Mouse (Mus musculus): Measurements from ENCODE around the gene Schip1. TPM values are rescaled to one million over a fixed set of nuclear protein-coding genes. Genes with fewer than 3 reads are reported as not detected.

Schip1 gene
- polyA plus RNA-seq, 1 experiment, result 8.0 TPM

DNA sequence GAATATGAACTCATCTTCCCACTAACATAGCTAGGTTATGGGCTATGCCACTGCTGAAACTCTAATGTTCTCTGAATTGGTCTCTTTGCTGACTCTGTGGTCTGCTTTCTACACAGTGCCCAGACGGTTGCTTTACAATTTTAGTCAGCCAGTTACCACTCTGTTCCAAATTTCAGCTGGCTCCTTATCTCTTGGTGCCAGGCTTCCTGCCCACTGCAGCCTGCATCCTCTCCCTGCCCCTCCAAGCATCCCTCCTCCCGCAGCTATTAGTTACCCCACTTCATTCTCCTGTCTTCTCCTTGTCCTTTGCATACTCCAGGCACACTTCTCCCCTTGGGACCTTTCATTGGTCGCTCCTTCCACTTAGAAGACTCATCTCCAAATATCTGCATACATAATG is 96.2 kb downstream of the Schip1 start:
- H3K4me3 ChIP-seq (replicated peaks; ENCODE audit: control insufficient read depth, low read depth, low read length), result no peak overlapping the region
- TF ChIP-seq CTCF (IDR thresholded peaks at IDR 0.05; ENCODE audit: control insufficient read depth, insufficient read depth, low read length) (no peak), POLR2A (IDR thresholded peaks at IDR 0.05; ENCODE audit: borderline replicate concordance, control insufficient read depth, low read depth, low read length) (no peak)
- 8% methylated on average over 3 of the region's 3 CpGs for WGBS
- no peaks in the 10 kb centered on the region for H3K4me1 ChIP-seq (ENCODE audit: control insufficient read depth, insufficient read depth, low read length)
- no peak overlapping the region for H3K27ac ChIP-seq (ENCODE audit: control insufficient read depth, insufficient read depth, low read depth, low read length, poor library complexity)

DNA sequence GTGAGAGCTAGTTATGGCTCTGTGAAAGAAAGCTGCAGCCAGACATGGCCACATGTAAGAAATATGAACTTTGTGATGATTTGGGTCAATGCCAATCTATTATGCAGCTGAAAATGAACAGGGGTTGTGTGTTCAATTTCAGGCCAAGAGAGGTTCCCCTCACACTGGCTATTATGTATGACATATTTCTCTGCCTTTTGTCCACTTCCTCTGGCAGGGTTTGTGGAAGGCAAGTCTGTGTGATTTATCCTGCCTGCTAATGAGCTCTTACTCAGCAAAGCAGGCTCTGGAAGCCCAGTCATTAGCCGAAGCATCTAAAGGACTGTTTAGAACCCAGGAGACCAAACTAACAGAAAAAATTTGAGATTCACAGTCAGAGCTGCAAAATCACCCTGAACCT is 113.6 kb downstream of the Schip1 start:
- TF ChIP-seq CTCF (IDR thresholded peaks at IDR 0.05; ENCODE audit: control insufficient read depth, insufficient read depth, low read length) (no peak), POLR2A (IDR thresholded peaks at IDR 0.05; ENCODE audit: borderline replicate concordance, control insufficient read depth, low read depth, low read length) (no peak)
- Histone ChIP-seq H3K27ac (ENCODE audit: control insufficient read depth, insufficient read depth, low read depth, low read length, poor library complexity) (no peak overlapping the region), H3K4me1 (ENCODE audit: control insufficient read depth, insufficient read depth, low read length) (no peaks in the 10 kb centered on the region), H3K4me3 (replicated peaks; ENCODE audit: control insufficient read depth, low read depth, low read length) (no peak overlapping the region)
- 56% methylated on average over 1 of the region's 1 CpGs for WGBS

- Histone ChIP-seq H3K4me3 (replicated peaks; ENCODE audit: control insufficient read depth, low read depth, low read length) (no peak overlapping the region), H3K4me1 (ENCODE audit: control insufficient read depth, insufficient read depth, low read length) (no peaks in the 10 kb centered on the region), H3K27ac (ENCODE audit: control insufficient read depth, insufficient read depth, low read depth, low read length, poor library complexity) (no peak overlapping the region)
- TF ChIP-seq CTCF (IDR thresholded peaks at IDR 0.05; ENCODE audit: control insufficient read depth, insufficient read depth, low read length) (no peak), POLR2A (IDR thresholded peaks at IDR 0.05; ENCODE audit: borderline replicate concordance, control insufficient read depth, low read depth, low read length) (no peak)
- 62% methylated on average over 8 of the region's 8 CpGs for WGBS
Observed at GRCm38 (mm10) chr3:68187471-68187870, 122.9 kb downstream of the Schip1 start.

GRCm38 (mm10) chr3:68189100-68189499 is 124.5 kb downstream of the Schip1 start:
- no peak overlapping the region for H3K27ac ChIP-seq (ENCODE audit: control insufficient read depth, insufficient read depth, low read depth, low read length, poor library complexity)
- H3K4me3 ChIP-seq (replicated peaks; ENCODE audit: control insufficient read depth, low read depth, low read length), result no peak overlapping the region
- TF ChIP-seq CTCF (IDR thresholded peaks at IDR 0.05; ENCODE audit: control insufficient read depth, insufficient read depth, low read length), result no peak
- TF ChIP-seq POLR2A (IDR thresholded peaks at IDR 0.05; ENCODE audit: borderline replicate concordance, control insufficient read depth, low read depth, low read length), result no peak
- H3K4me1 ChIP-seq (ENCODE audit: control insufficient read depth, insufficient read depth, low read length), result no peaks in the 10 kb centered on the region
- WGBS, result 54% methylated on average over 2 of the region's 2 CpGs

DNA sequence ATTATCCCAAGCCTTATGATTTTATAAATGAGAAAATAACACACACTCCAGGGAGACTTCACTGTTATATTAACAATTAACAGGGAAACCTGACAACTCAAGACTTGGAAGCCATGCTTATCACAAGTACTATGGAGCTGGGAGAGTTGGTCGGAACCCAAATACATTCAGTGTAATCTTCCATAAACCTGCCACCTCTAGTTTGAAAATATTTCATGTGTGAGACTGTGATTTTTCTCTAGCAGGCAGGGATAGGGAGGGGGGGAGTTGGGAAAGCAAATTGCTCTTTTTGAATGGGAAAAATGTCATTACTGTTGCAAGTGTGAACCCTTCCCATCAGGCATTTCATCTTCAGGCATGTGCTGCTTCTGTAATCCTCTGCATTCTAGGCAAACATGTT is 132.3 kb downstream of the Schip1 start:
- Histone ChIP-seq H3K4me1 (ENCODE audit: control insufficient read depth, insufficient read depth, low read length) (no peaks in the 10 kb centered on the region), H3K4me3 (replicated peaks; ENCODE audit: control insufficient read depth, low read depth, low read length) (no peak overlapping the region), H3K27ac (ENCODE audit: control insufficient read depth, insufficient read depth, low read depth, low read length, poor library complexity) (no peak overlapping the region)
- TF ChIP-seq CTCF (IDR thresholded peaks at IDR 0.05; ENCODE audit: control insufficient read depth, insufficient read depth, low read length) (no peak), POLR2A (IDR thresholded peaks at IDR 0.05; ENCODE audit: borderline replicate concordance, control insufficient read depth, low read depth, low read length) (no peak)
- 91% methylated on average over 1 of the region's 1 CpGs for WGBS

GRCm38 (mm10) chr3:68201214-68201613 is 136.6 kb downstream of the Schip1 start:
- TF ChIP-seq POLR2A (IDR thresholded peaks at IDR 0.05; ENCODE audit: borderline replicate concordance, control insufficient read depth, low read depth, low read length) (no peak), CTCF (IDR thresholded peaks at IDR 0.05; ENCODE audit: control insufficient read depth, insufficient read depth, low read length) (no peak)
- Histone ChIP-seq H3K4me1 (ENCODE audit: control insufficient read depth, insufficient read depth, low read length) (no peaks in the 10 kb centered on the region), H3K27ac (ENCODE audit: control insufficient read depth, insufficient read depth, low read depth, low read length, poor library complexity) (no peak overlapping the region), H3K4me3 (replicated peaks; ENCODE audit: control insufficient read depth, low read depth, low read length) (no peak overlapping the region)
- 46% methylated on average over 1 of the region's 1 CpGs for WGBS

GRCm38 (mm10) chr3:68202162-68202902 is 137.7 kb downstream of the Schip1 start:
- no peak overlapping the region for H3K27ac ChIP-seq (ENCODE audit: control insufficient read depth, insufficient read depth, low read depth, low read length, poor library complexity)
- no peaks in the 10 kb centered on the region for H3K4me1 ChIP-seq (ENCODE audit: control insufficient read depth, insufficient read depth, low read length)
- H3K4me3 ChIP-seq (replicated peaks; ENCODE audit: control insufficient read depth, low read depth, low read length), result no peak overlapping the region
- no peak for TF ChIP-seq CTCF (IDR thresholded peaks at IDR 0.05; ENCODE audit: control insufficient read depth, insufficient read depth, low read length)
- no peak for TF ChIP-seq POLR2A (IDR thresholded peaks at IDR 0.05; ENCODE audit: borderline replicate concordance, control insufficient read depth, low read depth, low read length)
- WGBS, result 55% methylated on average over 4 of the region's 4 CpGs

DNA sequence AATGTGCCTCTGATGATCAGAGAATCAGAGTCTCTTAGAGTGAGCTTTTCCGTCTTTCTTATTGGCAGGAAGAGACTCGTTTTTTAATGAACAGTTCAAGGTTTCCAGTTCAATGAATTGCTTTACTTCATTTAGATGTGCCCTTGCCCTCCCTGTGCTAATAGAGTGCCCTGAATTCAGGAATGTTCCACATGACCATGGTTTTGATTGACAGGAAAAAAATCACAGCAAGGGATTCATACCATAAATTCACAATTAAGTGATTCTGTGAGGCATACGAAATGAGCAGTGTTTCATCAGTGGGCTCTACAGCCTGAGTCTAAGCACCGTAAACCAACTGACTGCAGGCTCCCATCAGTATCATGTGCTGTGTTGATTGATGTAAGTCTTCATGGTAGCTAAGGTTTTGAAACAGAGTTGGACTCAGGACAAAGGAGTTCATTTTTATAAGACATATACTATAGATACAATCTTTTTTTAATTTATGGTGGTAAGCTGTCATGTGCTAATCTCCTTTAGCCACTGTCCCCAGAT is 139.4 kb downstream of the Schip1 start:
- Histone ChIP-seq H3K27ac (ENCODE audit: control insufficient read depth, insufficient read depth, low read depth, low read length, poor library complexity) (no peak overlapping the region), H3K4me1 (ENCODE audit: control insufficient read depth, insufficient read depth, low read length) (no peaks in the 10 kb centered on the region), H3K4me3 (replicated peaks; ENCODE audit: control insufficient read depth, low read depth, low read length) (no peak overlapping the region)
- TF ChIP-seq POLR2A (IDR thresholded peaks at IDR 0.05; ENCODE audit: borderline replicate concordance, control insufficient read depth, low read depth, low read length), result no peak
- no peak for TF ChIP-seq CTCF (IDR thresholded peaks at IDR 0.05; ENCODE audit: control insufficient read depth, insufficient read depth, low read length)
- 72% methylated on average over 4 of the region's 4 CpGs for WGBS

Measured in bone marrow, adult 2 months (tissue).